Mouse (Mus musculus): Measurements from ENCODE around the gene P2rx4. TPM values are rescaled to one million over a fixed set of nuclear protein-coding genes. Genes with fewer than 3 reads are reported as not detected.

The P2rx4 gene
- polyA plus RNA-seq, 1 experiment from 2014 or later = 6.2 TPM

Small RNAs within 50 kb of the gene (microRNA-seq; reads per million reads assigned to microRNA genes)
- gene Mir8115 = not detected

Other genes with a start within 250 kb of the P2rx4 start
- gene Atp2a2, start 205.3 kb upstream of the P2rx4 start, polyA plus RNA-seq (2015; fragmentation: Nextera tagmentation; extraction: Ambion mirVana) = 32.2 and 34.2 TPM in 2 replicates
- gene Ift81, start 93.0 kb upstream of the P2rx4 start, polyA plus RNA-seq (2015; fragmentation: Nextera tagmentation; extraction: Ambion mirVana) = 63.2 and 69.7 TPM in 2 replicates
- gene P2rx7, start 63.6 kb upstream of the P2rx4 start, polyA plus RNA-seq (2015; fragmentation: Nextera tagmentation; extraction: Ambion mirVana) = 0.69 and 0.85 TPM in 2 replicates
- 40.0 and 41.1 TPM in 2 replicates for gene Camkk2, start 71.9 kb downstream of the P2rx4 start, polyA plus RNA-seq (2015; fragmentation: Nextera tagmentation; extraction: Ambion mirVana)
- gene Anapc5, start 113.8 kb downstream of the P2rx4 start, polyA plus RNA-seq (2015; fragmentation: Nextera tagmentation; extraction: Ambion mirVana) = 552 and 565 TPM in 2 replicates
- 51.9 and 56.0 TPM in 2 replicates for gene Rnf34, start 142.5 kb downstream of the P2rx4 start, polyA plus RNA-seq (2015; fragmentation: Nextera tagmentation; extraction: Ambion mirVana)

Measured in forebrain, embryonic 13.5 days (tissue).